Mouse (Mus musculus): ENCODE data around the gene Krt17.
A peak's percentile ranks its signal among the peaks of the same experiment; 100 is the strongest.
"Not testable (repeated sequence)": the region's sequence is repeated elsewhere in the genome, so short reads cannot be mapped to it uniquely, and the experiment has no call there.

Gene Krt17

GRCm38 (mm10) chr11:100260514-100261234 is at the start of gene Krt17:
Krt17 (minus strand) TSS chr11:100261029.
- no peak for DNase-seq (ENCODE audit: low spot score)

GRCm38 (mm10) chr11:100308672-100309071 is 47.8 kb upstream of the Krt17 start:
- not testable (repeated sequence) for DNase-seq (ENCODE audit: low spot score)

GRCm38 (mm10) chr11:100307900-100308299 is 47.1 kb upstream of the Krt17 start:
- no peak for DNase-seq (ENCODE audit: low spot score)

- no peak for DNase-seq (ENCODE audit: low spot score)
Measured at GRCm38 (mm10) chr11:100301292-100301691, 40.5 kb upstream of the Krt17 start.

GRCm38 (mm10) chr11:100300293-100300692 is 39.5 kb upstream of the Krt17 start:
- peak; percentile 72 for DNase-seq (ENCODE audit: low spot score)

GRCm38 (mm10) chr11:100298274-100299036 is 37.6 kb upstream of the Krt17 start:
- peak; percentile 76 for DNase-seq (ENCODE audit: low spot score)

GRCm38 (mm10) chr11:100297801-100298200 is 37.0 kb upstream of the Krt17 start:
- no peak for DNase-seq (ENCODE audit: low spot score)

GRCm38 (mm10) chr11:100295308-100295707 is 34.5 kb upstream of the Krt17 start:
- DNase-seq (ENCODE audit: low spot score): peak; percentile 68

GRCm38 (mm10) chr11:100292884-100293283 is 32.1 kb upstream of the Krt17 start:
- no peak for DNase-seq (ENCODE audit: low spot score)

GRCm38 (mm10) chr11:100290235-100290634 is 29.4 kb upstream of the Krt17 start:
- no peak for DNase-seq (ENCODE audit: low spot score)

GRCm38 (mm10) chr11:100288942-100289341 is 28.1 kb upstream of the Krt17 start:
- no peak for DNase-seq (ENCODE audit: low spot score)

- DNase-seq (ENCODE audit: low spot score): no peak
Measured at GRCm38 (mm10) chr11:100287024-100287423, 26.2 kb upstream of the Krt17 start.

- DNase-seq (ENCODE audit: low spot score): no peak
Measured at GRCm38 (mm10) chr11:100284988-100285387, 24.2 kb upstream of the Krt17 start.

GRCm38 (mm10) chr11:100282549-100282948 is 21.7 kb upstream of the Krt17 start:
- peak; percentile 47 for DNase-seq (ENCODE audit: low spot score)

GRCm38 (mm10) chr11:100281596-100282544 is 21.0 kb upstream of the Krt17 start:
- peak; percentile 67 for DNase-seq (ENCODE audit: low spot score)

- no peak for DNase-seq (ENCODE audit: low spot score)
Measured at GRCm38 (mm10) chr11:100278759-100279158, 17.9 kb upstream of the Krt17 start.

GRCm38 (mm10) chr11:100277726-100278480 is 17.1 kb upstream of the Krt17 start:
- DNase-seq (ENCODE audit: low spot score): no peak

GRCm38 (mm10) chr11:100275466-100275865 is 14.6 kb upstream of the Krt17 start:
- no peak for DNase-seq (ENCODE audit: low spot score)

GRCm38 (mm10) chr11:100274719-100275118 is 13.9 kb upstream of the Krt17 start:
- DNase-seq (ENCODE audit: low spot score): no peak

- DNase-seq (ENCODE audit: low spot score): no peak
Measured at GRCm38 (mm10) chr11:100271878-100272277, 11.0 kb upstream of the Krt17 start.

- DNase-seq (ENCODE audit: low spot score): no peak
Measured at GRCm38 (mm10) chr11:100269821-100270332, 9.0 kb upstream of the Krt17 start, which contains the start of gene Krt42. Krt42 (minus strand) TSS chr11:100269871.

All from spleen, adult 12 weeks (tissue).